Mouse (Mus musculus): ENCODE measurements around the gene Hhip.

Gene Hhip

DNA sequence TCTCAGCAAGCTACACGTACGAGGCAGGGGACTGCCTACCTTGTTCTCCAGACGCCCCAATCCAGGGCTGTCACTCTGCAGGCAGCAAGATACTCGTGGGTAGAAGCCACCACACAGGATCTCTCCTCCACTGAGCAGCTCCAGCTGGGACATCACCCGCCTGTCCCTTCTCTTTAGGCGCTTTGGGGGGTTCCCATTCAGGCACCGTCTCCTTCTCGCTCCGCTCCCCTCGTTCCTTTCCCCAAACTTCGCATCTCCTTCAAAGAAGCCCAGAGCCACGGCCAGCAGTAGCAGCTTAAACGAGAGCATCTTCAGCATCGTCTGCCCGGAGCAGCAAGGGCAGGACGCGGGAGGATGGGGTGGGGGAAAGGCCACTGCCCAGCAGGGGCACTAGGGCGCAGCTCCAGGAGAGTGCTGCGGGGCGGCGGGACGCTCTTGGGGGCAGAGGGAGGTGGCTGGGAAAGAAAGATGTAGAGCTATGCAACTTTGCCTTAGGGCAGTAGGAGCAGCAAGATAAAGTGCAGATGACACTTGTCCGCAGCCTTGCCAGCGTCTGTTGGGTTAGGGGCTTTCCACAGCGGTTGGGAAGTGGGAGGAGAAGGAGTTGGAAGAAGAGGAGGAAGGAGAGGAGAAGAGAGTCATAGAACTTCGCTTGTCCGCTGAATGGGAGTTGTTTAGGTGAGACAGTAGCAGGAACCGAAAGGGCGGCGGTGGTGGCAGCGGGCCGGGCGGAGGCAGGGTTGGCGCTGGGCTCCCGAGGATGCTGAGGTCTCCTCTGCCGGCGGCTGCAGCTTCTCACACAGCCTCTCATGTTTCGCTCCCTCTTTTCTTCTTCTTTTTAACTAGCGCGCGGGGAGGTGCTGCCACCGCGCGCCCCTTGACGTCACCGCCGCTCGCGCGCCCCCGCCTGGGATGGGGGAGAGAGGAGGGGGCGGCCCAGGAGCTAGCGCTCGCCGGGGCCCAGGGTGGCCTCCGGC, at the start of gene Hhip:
TSS of gene Hhip (minus strand) at position 809 of the 977 bp plus-strand sequence.
- DNase-seq (ENCODE audit: low read depth, low spot score), result no peak

DNA sequence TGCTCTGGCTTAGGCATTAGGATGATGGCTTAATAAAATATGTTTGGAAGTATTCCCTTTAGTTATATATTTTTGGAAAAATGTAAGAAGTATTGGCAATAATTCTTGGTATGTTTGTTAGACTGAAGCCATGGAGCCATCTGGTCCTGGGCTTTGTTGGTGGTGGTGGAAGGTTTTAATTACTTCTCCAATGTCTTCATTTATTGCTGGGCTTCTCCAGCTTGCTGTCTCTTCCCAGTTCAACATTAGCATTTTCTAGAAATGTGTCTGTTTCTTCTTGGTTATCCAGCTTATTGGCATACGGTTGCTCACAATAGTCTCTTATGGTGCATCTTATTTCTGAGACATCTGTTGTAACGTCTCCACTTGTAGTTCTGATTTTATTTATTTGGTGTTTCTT, 29.2 kb upstream of the Hhip start:
- DNase-seq (ENCODE audit: low read depth, low spot score), result no peak

DNA sequence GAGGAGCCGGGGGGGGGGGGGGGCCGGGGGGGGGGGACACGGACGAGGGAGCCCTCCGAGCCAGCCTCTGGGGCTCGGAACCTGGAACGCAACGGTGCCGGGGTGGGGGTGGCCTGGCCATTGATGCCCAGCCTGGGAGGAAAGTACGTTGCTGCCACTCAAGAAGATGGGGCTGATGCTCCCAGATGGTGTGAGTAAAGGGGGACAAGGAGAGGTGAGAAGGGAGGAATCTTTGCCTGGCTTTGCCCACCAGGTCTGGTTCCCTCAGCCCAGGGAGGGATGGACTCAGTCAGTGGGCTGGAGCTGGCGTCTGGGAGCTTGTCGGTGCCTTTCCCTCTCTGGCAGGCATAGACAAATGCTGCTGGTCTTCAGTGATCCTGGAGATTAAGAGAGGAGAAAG, 387 bp upstream of the Hhip start:
- DNase-seq (ENCODE audit: low read depth, low spot score), result no peak

DNA sequence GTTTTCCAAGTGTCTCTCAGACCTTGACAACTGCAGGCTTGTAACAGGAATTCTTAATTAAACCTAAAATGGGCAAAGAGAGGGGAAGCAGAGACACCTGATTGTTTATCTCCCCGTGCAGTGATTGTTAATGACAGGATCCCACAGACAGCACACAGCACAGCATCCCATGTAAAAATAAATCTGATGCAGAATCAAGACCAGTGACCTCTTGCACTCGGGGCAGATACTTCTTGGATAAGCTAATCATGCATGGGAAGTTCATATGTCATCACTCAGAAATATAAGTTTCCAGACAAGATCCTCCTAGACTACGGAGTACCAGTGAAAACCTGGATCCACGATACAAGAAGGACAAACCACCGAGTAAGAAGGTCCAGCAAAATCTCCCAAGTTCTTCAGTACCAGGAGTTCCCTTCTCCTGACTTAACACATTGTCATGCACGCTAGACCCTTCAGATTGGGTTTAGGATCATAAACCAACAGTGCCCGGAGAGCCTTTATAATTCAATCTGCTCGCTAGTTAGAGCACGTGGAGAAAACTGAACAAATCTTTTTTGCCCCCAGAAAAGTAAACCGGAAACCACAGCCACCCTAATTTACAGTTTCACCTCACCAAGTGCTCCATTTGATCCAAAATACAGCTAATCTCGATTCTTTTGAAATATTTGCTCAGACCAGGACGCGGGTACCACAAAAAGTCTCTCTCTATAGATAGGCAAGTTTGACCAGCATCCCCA, 1.3 kb downstream of the Hhip start:
- no peak for DNase-seq (ENCODE audit: low read depth, low spot score)

DNA sequence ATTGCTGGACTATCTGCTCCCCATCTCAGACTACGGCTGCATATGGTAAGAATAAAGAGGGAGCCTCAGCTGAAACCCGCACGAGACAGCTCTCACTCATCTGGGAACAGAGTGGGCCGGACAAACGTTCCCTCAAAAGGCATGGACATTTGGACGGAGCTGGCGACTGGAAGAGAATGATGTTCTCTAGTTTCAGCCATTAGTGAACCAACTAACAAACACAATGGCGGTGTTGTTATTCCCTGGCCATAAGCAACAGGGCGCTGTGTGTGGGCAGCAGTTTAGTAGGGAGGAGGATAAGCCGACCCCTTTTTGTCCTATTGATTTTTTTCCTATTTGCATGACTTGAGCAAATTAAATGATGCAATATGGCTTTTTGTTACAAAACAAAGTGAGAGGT, 2.0 kb downstream of the Hhip start:
- no peak for DNase-seq (ENCODE audit: low read depth, low spot score)

DNA sequence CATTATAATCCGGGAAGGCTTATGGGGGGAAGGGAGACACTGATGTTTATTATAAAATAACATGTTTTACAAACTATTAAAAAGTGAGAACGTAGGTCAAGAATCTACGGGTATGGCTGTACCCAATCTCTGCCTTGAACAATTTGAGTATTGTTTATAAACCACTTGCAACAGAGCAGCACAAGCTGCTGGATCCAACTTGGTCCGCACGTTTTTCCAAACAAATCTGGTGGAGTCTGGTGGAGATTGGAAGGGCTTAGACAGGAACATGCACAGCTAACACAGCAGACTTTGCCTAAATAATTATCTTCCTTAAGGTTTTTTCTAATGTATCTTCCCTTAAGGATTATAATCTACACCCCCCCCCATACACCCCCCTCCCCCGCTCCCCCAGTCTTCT, 2.7 kb downstream of the Hhip start:
- no peak for DNase-seq (ENCODE audit: low read depth, low spot score)

DNA sequence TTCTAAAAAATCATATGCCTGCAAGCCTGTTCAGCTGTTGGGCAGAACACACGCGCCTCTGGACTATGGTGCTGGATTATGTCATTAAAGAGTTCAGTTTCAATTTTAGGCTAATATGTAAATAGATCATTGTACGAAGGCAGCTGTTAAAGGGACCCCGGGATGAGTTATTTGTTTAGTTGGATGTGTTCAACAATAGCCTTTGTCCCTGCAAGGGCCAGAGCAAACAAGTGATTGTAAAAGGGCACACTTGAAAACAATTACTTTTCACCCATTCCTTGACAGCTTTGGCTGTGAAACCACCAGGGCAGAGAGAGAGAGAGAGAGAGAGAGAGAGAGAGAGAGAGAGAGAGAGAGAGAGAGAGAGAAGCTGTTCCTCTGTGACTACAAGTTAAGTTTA, 3.6 kb downstream of the Hhip start:
- DNase-seq (ENCODE audit: low read depth, low spot score), result no peak

DNA sequence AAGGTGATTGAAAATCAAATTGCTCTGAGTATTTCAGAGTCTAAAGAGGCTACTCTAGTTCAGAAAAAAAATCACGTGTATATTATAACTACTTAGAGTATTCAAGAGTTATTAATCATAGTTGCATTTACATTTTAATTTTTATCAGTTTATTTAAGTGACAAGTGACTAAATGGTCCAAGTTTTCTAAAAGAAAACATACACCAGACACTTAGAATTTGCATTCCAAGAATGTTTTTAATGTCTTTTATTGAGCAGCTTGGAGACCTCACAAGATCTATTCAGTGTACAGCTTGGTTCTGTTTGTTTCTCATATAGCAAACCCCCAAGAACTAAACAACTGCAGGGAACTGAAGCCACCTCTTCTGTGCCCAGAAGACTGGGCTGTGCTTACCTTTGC, 5.0 kb downstream of the Hhip start:
- DNase-seq (ENCODE audit: low read depth, low spot score), result no peak

DNA sequence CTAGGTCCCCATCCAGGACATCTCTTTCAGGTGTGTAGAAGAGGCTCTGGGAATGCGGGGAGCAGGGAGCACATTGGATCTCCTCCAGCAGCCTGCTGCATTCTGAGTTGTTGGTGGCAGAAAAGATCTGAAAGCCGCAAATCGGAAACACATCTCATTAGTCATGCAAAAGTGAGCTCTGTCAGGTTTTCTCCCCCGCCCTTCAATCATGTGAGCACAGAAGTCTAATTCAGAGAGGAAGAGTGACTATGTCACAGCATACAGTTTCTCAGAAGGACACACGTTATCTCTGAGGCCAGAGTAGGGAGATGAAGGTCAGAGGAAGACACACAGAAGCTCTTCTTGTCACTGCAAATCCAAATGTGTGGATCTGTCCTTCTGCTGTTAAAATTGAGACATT, 6.3 kb downstream of the Hhip start:
- no peak for DNase-seq (ENCODE audit: low read depth, low spot score)

DNA sequence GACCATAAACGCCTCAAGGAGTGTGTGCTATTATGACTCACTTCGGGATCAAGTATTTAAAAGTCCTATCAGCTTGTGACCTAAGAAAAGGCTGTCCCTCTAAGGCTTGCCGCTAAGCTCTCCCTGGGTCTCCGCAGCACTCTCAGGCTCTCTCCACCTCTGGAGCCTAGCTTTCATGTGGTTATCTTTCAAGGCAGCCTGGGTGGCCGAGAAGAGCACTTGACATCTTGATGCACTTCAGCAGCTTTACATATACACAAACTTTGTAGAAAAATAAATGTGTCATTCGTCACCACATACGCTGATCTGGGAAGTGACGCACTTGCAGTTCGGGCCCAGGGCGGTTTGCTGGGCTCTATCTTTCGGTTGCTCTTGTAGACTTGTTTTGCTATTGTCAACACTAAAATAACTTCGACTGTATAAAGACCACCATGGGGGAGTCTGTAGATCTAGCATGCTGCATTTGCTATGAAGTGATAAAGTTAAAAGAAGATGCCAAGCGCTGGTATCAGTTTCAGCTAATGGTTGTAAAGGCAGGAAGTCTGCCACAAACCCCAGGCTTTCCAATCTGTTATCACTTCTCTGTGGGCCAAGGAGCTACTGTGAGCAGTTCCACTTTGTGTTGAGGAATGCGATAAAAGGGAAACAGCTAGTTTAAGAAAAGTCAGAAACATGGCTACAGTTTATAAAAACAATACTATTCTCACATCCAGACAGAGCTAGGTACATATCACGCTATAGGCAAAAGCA, 8.4 kb downstream of the Hhip start:
- no peak for DNase-seq (ENCODE audit: low read depth, low spot score)

DNA sequence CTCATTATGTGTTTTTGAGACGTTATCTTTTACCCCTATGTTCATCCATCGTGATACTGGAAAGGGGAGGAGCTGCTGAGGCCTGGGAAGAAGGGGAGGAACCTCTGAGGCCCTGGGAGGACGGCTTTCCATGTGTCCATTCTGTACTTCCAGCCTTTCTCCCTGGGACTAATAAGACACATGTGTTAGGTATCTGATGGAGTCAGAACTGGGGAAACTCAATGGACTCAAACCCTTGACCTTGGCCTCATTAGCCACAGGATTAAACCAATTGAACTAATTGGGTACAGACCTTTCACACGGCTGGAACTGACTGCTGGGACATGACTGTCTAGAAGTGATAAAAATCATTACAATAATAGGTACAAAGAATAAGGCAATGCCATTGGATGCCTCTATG, 9.6 kb downstream of the Hhip start:
- no peak for DNase-seq (ENCODE audit: low read depth, low spot score)

DNA sequence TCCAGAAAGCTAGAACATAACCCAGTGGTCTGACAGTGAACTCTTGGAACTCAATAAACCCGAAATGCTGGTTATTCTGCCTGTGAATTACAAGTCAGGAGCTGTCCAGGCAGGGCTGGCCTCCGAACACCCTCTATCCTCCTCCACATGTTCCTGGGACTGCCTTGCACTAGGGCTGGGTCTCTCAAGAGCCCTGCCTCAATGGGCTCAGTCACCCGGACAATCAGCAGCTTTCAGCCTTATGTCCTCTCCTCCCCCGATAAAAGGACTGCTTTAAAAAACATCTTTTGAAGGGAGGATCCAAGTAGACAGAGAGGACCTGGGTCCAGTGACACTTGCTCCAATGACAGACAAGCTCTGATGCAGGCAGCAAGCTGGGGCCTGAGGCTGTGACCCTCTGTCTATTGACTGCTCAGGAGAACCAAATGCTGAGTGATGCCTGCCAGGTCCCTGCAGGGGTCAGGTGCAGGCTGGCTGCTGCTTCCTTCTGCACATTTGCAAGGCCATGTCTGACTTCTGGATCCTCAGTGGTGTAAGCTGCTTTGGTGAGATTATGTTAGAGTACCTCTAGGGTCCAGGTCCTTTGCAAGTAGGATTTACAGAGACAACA, 20.1 kb downstream of the Hhip start:
- no peak for DNase-seq (ENCODE audit: low read depth, low spot score)

DNA sequence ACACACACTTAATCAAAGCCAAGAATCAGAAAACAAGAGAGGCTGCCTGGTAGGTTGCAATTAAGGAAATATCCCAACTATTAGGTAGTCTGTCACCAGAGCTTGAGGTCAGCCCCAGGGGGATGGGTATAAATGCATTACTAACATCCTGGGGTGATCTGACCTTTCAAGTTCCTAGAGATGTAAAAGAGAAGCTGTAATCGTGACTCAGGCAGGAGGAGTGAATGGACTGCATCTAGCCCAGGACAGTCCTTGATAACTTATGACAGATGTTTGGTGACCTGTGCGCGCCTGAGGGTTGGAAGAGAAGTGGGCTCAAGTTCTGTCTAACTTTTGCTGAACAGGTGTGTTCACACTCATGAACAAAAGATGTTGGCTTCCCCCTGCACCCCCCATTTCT, 25.2 kb downstream of the Hhip start:
- no peak for DNase-seq (ENCODE audit: low read depth, low spot score)

DNA sequence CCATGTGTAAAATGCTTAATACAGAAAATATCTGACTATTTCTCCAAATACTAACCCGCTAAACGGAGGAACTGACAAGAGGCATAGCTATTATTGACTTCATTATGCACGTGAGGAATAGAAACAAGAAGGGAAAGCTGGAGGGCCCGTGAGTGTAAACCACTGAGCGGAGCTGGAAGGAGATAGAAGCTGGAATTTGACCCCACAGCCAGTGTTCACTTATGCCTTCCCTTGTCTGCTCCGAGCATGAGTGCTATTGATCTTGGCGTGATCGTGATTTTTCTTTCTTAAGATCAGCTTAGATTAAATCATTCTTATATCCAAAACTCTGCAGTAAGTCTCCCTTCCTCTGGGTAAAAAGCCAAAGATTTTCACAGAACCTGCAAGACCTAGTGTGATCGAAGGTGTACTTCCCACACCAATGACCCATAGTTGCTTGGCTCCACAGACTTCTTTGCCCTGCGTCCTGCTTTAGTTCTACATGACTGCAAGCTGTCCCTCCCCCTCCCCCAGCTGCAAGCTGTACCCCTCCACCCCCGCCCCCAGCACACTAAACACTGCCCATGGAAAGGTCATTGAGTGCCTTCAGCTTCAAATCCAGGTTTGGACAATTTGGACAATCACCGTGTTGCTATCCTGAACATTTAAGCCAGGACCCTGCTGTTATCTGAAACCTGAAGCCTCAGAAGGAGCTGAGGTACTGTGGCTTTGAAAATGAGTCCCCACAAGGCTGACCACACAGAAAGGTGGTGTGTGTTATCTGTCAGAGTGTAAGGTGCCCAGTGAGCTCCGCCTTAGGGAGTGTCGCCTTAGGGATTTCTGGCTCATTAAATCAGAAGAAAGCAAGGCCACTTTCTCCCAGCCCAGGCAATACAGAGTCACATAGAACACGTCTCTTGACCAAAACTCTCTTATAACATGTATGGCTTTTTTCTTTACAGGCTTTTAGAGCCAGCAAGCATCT, 26.2 kb downstream of the Hhip start:
- DNase-seq (ENCODE audit: low read depth, low spot score), result no peak

DNA sequence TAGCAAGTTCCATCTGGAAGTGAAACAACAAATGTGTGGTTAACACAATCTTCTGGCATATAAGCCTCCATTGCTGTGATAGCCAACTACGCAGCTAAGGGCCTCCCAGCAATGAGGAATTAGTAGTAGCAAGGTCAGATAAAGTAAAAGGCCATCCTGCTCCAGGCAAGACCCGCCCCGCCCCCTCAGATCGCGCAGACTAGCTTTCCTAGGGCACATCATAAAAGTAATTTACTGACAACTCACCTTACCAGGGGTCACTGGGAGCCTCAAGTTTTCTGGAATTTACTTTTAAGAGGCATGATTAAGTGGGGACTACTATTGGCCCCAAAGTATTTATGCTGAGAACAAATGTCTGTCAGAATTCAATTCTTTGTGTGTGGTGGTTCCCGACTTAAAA, 28.2 kb downstream of the Hhip start:
- no peak for DNase-seq (ENCODE audit: low read depth, low spot score)

DNA sequence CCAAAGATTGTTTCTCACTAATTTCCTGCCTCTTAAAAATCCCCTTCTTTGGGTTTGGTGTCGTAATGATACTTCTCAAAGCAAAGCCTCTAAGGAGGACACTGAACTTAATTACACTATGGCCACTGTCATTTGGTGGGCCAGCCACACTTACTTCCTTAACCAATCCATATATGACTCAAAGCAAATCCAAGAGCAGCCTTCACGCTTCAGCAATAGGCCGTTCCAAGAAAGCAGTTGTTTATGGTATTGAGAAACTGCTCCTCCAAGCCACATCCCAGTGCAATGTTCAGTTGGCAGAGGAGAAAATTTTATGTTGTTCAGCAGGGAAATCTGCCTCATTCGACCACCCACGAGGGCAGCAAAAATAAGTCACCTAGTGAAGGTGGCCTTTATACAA, 37.3 kb downstream of the Hhip start:
- no peak for DNase-seq (ENCODE audit: low read depth, low spot score)

DNA sequence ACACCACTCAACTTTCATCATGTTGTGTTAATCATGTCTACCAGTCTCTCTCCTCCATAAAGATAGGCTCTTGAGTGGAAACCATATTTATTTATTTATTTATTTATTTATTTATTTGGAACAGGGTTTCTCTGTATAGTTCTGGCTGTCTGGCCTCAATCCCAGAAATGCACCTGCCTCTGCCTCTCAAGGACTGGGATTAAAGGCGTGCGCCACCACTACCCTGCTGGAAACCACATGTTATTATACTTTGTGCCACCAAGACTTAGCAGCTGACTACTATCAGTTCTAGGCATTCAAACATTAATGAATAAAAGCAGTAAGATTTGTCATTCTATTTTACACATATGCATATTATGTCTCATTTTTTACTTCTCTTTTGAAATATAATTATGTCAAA, 42.0 kb downstream of the Hhip start:
- DNase-seq (ENCODE audit: low read depth, low spot score), result no peak

DNA sequence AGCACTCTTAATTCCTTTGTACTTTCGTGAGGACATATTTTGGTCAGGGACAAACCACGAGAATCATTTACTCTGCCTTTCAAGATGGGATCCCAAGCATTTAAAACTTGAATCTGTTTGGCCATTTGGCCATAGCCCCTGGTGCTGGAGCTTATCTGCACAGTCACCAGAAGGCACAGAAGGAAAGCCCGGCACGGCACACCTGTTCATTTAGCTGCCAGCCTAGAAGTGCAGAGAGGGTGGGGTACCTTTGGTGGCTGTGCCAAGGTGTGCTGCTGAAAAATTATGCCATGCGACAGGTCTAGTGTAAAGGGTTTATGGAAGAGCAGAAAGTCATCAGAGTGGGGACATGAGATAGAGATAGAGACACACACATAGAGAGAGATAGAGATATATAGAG, 53.4 kb downstream of the Hhip start:
- DNase-seq (ENCODE audit: low read depth, low spot score), result no peak

DNA sequence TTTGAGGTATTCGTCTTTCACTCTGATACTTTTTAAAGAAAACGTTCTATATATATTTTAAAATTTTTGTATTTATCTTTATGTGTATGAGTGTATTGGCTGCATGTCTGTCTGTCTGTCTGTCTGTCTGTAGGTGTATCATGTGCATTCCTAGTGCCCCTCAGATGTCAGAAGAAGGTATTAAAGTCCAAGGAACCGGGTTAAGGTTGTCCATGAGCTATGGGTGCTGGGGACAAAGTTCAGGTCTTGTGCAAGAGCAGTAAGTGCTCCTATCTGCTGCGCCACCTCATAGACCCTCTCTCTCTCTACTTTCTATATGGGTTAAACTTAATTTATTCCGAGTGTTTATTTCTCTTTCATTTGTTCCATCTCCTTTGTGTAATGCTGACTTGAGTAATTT, 55.5 kb downstream of the Hhip start:
- no peak for DNase-seq (ENCODE audit: low read depth, low spot score)

DNA sequence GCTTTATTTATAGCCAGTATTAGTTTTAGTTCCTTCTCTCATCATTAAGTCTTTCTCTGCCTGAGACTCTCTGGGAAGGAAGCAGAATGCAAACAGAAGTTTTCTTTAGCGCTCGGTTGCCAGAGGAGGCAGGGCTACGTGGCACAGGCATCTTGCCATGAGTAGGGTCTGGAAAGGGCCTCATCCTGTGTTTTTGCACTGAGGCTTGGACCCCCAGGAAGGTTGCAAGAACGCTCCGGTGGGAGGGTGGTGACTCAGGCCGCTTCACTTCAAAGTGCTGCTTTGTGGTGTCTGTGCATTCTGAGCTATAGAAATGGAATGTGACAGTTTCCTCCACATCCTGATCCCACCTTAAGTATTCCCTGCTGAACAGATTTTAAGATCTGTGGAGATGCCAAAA, 62.7 kb downstream of the Hhip start:
- no peak for DNase-seq (ENCODE audit: low read depth, low spot score)

DNA sequence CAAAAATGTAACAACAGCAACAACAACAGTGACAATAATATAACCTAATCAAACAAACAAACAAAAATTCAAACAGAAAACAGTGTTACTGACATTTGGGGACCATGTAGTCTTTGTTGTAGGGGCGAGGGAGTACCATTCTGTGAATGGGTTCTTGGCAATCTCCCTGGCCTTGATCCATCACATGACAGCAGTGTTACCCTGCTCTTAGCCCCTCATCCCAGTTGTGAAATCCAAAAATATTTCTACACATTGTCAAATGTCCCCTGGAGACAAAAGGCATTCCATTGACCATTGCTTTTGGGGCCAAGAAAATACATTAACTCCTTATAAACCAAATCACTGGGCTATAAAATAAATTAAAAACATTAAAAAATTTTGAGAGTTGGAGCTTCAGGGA, 64.3 kb downstream of the Hhip start:
- DNase-seq (ENCODE audit: low read depth, low spot score), result no peak

All from A20 (cell line).